Mouse (Mus musculus) heart, postnatal 14 days (tissue): ENCODE results near the gene Celf2. TPM values are rescaled to one million over a fixed set of nuclear protein-coding genes. Genes with fewer than 3 reads are reported as not detected.
A peak's percentile ranks its signal among the peaks of the same experiment; 100 is the strongest.
"Not testable (repeated sequence)": the region's sequence is repeated elsewhere in the genome, so short reads cannot be mapped to it uniquely, and the experiment has no call there.

Experiments
- DNase-seq, 2 experiments: peaks; one replicate each; pipeline ENCODE4 v3.0.0; 2021 to 2022
- intact Hi-C: fragments of 180-260 bp; cut with DNase I; formaldehyde crosslinking; loops from one replicate; pipeline ENCODE4 v1.15.1; 2025
- total RNA-seq, 2 experiments: library from RNA; stranded (reverse); gene quantifications; 2 replicates each; pipeline ENCODE4 v1.2.3; 2021

Gene Celf2
- total RNA-seq, 2 experiments from 2014 or later = 65.4 to 69.9 TPM

GRCm38 (mm10) chr2:6585069-6585754, 924.2 kb downstream of the Celf2 start:
- no peak for DNase-seq
- intact Hi-C loops = no loop called here

DNA sequence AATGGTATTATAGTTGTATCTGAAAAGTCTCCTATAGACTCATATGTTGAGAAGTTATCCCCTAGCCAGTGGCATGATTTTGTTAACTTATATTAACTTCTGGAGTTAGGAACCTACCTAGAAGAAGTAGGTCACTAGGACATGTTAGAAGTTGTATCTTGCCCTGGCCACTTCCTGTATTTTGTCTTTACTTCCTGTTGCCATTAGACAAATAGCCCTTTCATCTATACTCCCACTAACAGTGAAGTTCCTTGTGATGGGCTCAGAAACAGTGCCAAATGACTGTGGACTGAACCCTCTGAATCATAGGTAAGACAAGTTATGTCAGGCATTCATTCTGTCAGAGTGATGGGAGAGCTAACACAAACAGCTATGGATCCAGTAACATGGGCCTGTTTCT, 926.7 kb downstream of the Celf2 start:
- intact Hi-C loops = no loop called here
- DNase-seq = no peak

DNA sequence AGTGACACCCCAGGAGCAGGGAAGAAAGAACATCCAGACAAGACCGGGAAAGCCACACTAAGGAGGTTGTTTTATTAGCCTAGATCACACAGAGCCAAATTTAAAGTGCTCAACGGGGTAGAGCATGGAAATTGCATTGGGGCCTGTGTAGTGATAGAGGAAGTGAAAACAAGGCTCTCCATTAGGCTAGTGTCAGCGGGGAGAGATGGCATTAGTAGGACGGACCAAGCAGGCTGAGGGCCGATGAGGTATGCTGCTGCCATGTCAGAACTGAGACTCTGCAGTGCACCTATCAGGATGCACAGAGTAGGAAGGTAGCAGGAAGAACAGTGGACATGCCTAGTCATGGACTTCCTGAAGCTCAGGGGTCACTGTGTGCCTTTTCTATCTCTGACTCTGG, 929.3 kb downstream of the Celf2 start:
- intact Hi-C loops = no loop called here
- DNase-seq = no peak

- intact Hi-C loops, DNase-seq: not testable (repeated sequence)
Observed at GRCm38 (mm10) chr2:6575316-6575715, 934.0 kb downstream of the Celf2 start.

DNA sequence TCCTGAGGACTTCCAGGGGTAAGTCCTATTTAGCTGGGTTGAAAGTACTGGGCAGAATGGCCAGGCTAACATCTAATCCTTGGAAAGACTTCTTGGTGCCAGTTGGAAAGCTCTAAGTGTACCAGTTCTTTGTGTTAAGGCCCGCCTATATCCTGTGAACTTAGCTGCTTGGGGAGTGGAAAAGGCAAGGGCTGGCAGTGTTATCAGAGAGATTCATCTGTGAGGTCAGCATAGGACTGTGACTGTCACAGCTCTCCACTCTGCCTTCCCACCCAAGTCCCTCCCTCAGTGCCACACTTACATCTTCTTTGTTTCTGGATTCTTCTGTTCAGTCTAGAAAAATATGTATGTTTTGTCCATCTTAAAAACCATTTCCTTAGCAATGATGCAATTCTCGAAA, 935.7 kb downstream of the Celf2 start:
- DNase-seq = no peak
- intact Hi-C loops = no loop called here

GRCm38 (mm10) chr2:6572976-6573375, 936.4 kb downstream of the Celf2 start:
- no peak for DNase-seq
- intact Hi-C loops = no loop called here

DNA sequence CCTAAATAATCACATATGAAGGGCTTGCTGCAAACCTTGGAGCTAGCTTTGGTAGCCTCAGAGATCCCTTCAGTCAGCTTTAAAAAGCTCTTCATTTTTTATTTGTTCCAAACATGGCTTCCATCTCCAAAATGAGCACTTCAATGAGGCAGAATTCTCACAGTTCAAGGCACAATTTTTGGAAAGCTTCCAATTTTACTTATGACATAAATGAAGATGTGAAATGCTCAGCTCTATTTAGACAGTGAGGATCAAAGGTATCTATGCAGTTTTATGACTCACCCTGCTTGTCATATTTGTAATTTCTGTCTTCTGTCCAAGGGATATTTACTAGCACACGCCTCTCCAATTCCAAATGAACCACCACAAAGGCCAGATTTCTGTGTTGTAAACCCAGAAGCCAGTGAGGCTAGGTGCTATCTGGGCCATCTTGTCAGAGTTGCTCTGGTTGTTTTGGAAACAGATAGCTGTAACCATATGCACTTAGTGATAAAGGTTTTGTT, 940.3 kb downstream of the Celf2 start:
- no peak for DNase-seq
- intact Hi-C loops = no loop called here

GRCm38 (mm10) chr2:6565175-6565574, 944.2 kb downstream of the Celf2 start:
- intact Hi-C loops = no loop called here
- DNase-seq = no peak

- DNase-seq = no peak
- intact Hi-C loops = no loop called here
Observed at GRCm38 (mm10) chr2:6561337-6561736, 948.0 kb downstream of the Celf2 start.

DNA sequence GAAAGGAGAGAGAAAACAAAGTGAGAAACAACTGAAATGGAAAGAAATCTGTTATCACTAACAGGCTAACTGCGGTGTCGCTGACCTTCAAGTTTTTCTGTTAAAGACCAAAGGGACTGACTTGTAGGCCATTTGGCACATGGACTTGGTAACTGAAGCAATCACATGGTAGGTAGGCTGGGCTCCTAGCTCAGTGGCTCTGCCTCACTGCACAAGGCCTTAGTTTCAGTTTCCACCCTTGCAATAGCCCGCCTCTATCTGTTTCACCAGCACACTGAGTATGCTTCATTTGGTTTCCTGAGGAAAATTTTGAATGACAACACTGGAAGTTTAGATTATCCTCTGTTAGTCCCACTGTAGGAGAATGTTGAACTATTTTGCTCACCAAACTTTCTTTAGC, 948.6 kb downstream of the Celf2 start:
- intact Hi-C loops = no loop called here
- DNase-seq = no peak

DNA sequence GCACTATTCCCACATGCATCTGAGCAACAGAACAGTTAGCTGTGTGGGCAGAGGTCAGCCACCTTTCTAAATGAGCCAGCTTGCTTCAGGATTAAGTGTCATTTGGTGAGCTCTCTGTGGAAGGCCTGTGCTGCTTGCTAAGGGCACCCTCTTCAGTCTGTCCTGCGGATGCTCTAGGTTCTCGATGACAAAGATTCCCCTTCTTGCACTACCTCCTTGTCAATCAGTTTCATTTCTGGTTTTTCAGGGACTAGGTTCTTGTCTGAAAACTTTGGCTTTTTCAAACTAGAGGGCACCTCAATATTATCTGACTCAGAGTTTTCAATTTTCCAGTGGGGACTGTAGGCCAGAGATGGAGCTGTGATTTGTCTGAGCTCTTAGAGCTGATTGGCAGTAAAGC, 949.8 kb downstream of the Celf2 start:
- DNase-seq = no peak
- intact Hi-C loops = no loop called here

- DNase-seq = no peak
- intact Hi-C loops = no loop called here
Observed at GRCm38 (mm10) chr2:6558303-6559254, 950.8 kb downstream of the Celf2 start.

- no peak for DNase-seq
- intact Hi-C loops = no loop called here
Observed at GRCm38 (mm10) chr2:6557749-6558148, 951.6 kb downstream of the Celf2 start.

GRCm38 (mm10) chr2:6556913-6557312, 952.5 kb downstream of the Celf2 start:
- intact Hi-C loops = no loop called here
- no peak for DNase-seq

- intact Hi-C loops = no loop called here
Observed at GRCm38 (mm10) chr2:6553656-6554055, 955.7 kb downstream of the Celf2 start.

DNA sequence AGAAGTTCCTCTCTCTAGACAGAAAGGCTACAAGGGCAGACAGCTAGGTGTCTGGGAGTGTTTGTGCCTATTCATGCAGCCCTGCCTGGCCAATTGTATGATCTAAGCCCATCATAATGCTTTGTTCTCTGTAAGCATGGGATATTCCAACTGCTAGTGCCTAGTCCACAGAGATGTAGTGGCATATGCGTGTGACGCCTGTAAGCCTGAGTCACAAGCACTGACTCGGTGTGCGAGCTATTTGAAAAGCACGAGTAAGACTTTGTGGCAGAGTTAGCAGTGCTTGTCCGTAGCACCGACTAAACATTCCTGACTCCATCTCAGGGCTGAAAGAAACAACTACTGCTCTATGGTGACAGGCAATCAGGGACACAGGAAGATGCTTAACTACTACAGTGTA, 960.1 kb downstream of the Celf2 start:
- intact Hi-C loops = loop anchor here (5.0 kb wide), 1 partner anchor 72 kb away; no protein-coding TSS in a partner anchor
- DNase-seq = no peak

More at GRCm38 (mm10) chr2:6553656-6554055, 955.7 kb downstream of the Celf2 start:
- DNase-seq = no peak

DNA sequence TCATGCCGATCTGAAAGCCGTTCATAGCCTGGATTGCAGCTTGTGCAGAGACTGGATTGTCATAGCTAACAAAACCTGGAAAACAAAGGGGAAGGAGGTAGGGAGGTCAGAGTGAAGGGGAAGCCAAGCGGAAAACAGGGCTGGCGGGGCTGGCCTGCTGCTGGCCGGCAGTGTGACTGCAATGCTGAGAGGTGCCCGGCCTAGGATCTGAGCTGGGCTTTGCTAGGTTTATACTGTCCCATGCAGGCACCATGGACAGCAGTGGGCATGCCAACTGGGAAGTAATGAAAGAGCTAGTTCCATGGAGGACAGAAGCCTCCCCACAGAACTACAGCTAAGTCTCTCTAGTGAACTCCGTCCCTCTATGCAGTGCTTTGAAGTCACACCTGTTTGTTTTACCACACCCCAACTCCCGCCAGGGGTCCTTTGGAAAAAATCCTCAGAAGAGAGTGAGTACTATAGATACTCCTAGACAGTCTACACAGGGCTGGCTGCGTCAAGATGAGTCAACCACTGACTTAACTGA, 962.2 kb downstream of the Celf2 start:
- peak; percentile 18 to 19 for DNase-seq
- intact Hi-C loops = loop anchor here (5.0 kb wide), 1 partner anchor 70 kb away; no protein-coding TSS in a partner anchor

DNA sequence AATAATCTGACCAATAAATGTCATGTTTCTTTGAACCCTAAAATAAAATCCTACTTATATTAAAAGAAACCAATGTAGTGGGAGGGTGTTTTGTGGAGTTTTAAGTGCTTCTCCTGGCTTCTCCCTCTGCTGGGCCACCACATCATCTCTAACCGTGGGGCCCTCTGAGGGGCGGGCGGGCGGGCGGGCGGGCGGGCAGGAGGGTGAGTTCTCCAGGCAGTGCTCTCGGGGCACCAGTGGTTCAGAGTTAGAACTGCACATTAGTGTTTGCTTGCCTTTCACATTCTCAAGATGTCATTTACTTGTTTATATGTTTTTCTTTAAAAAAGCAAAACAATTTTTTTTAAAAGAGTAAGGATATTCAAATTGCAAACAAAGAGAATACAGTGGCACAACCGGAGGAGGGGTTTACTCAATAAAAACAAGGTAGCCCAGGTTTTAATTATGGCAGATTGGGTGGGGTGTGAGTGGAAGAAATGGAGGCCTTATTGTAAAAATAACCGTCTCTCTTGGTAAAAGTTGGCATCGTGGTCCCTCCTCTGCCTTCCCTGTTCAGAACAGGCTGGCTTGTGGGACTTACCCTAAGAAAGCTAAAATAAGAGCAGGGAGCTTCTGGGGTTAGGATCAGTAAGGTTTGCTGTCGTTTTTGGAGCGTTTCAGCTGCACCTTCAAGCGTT, 962.8 kb downstream of the Celf2 start:
- DNase-seq = no peak
- intact Hi-C loops = loop anchor here (5.0 kb wide), 1 partner anchor 69 kb away; no protein-coding TSS in a partner anchor

- peak; percentile 49 to 58 for DNase-seq
- intact Hi-C loops = loop anchor here (5.0 kb wide), 1 partner anchor 68 kb away; no protein-coding TSS in a partner anchor
Observed at GRCm38 (mm10) chr2:6545127-6545931, 964.0 kb downstream of the Celf2 start.

DNA sequence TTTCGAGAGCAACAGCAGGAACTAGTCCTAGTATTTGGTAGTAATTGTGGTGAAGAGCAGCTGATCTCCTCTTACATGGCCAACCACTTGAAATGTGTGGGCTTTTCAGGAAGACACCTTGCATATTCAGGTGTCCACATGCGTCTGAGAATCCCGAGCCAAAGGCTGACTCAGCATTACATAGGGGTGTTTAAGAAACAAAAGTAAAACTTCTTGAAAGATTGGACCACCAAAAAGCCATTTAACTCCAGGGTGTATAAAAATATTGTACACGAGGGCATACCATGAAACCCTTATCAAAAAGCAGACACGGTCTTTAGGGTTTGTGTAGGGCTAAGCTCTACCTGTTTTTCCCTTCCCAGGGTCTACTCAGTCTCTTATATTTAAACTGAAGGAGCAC, 965.7 kb downstream of the Celf2 start:
- DNase-seq = no peak
- intact Hi-C loops = no loop called here
